Mouse (Mus musculus) small intestine, adult 2 months (tissue): ENCODE results near the gene Amotl2. TPM values are rescaled to one million over a fixed set of nuclear protein-coding genes. Genes with fewer than 3 reads are reported as not detected.

Experiments used
- H3K27ac ChIP-seq: fragments of 200-500 bp; 2 replicates; pipeline ENCODE4 v1.5.1; 2012; ENCODE audit warnings: low read depth, low read length, control low read depth, inconsistent platforms; ENCODE audit not compliant: insufficient read depth
- H3K27me3 ChIP-seq: fragments of 200-500 bp; 2 replicates; pipeline ENCODE4 v1.6.1; 2012; ENCODE audit warnings: mild to moderate bottlenecking, moderate library complexity, low read length, inconsistent platforms; ENCODE audit not compliant: control insufficient read depth, insufficient read depth
- H3K36me3 ChIP-seq: fragments of 200-500 bp; 2 replicates; pipeline ENCODE4 v1.6.1; 2012; ENCODE audit warnings: mild to moderate bottlenecking, low read length, control low read depth, inconsistent platforms; ENCODE audit not compliant: control insufficient read depth, insufficient read depth
- H3K4me1 ChIP-seq: fragments of 200-500 bp; 2 replicates; pipeline ENCODE4 v1.6.1; 2012; ENCODE audit warnings: low read length, inconsistent platforms, mixed read lengths; ENCODE audit not compliant: control insufficient read depth, insufficient read depth, insufficient read length
- H3K4me3 ChIP-seq: fragments of 200-500 bp; 2 replicates; pipeline ENCODE4 v1.5.1; 2012; ENCODE audit warnings: low read depth, mild to moderate bottlenecking, control low read depth, inconsistent platforms, low read length, moderate library complexity
- CTCF ChIP-seq: fragments of 200-500 bp; IDR thresholded peaks from 2 replicates; pipeline ENCODE4 v1.5.1; 2012; ENCODE audit warnings: low read depth, mild to moderate bottlenecking, control low read depth, inconsistent platforms, low read length, moderate library complexity, mixed read lengths; ENCODE audit not compliant: insufficient replicate concordance, insufficient read length; ENCODE audit errors: extremely low read depth
- POLR2A ChIP-seq: fragments of 200-500 bp; IDR thresholded peaks from 2 replicates; pipeline ENCODE4 v1.6.1; 2012; ENCODE audit warnings: low read depth, mild to moderate bottlenecking, control low read depth, inconsistent platforms, low read length, moderate library complexity
- WGBS: fragments of 180-500 bp; shearing (Covaris S2); methylation state at CpG from one replicate; pipeline ENCODE4 v1.1.7; 2018; 5-methylcytosine and 5-hydroxymethylcytosine counted together
- polyA plus RNA-seq: library from polyadenylated mRNA; depleted of rRNA; stranded (reverse); fragments of >200 nt; gene quantifications from 2 replicates; pipeline ENCODE4 v1.2.3, GENCODE M21; 2012; rRNA removed

Amotl2 gene
- polyA plus RNA-seq: 8.7 and 12.3 TPM in 2 replicates

GRCm38 (mm10) chr9:102716481-102717163 is at the start of gene Amotl2:
Gene Amotl2 (plus strand): TSS chr9:102716672.
- H3K36me3 ChIP-seq: peaks cover 8% of the 10 kb centered on the region; the same call in 1 of the 2 replicates
- H3K4me1 ChIP-seq: peaks cover 10% of the 10 kb centered on the region
- no peak for TF ChIP-seq POLR2A
- TF ChIP-seq CTCF: no peak
- no peaks in the 10 kb centered on the region for H3K27me3 ChIP-seq
- 29% methylated on average over 22 of the region's 22 CpGs for WGBS
- H3K4me3 ChIP-seq: peak within 1 kb of the TSS; percentile 87
- peak within 1 kb of the TSS; percentile 97 for H3K27ac ChIP-seq

GRCm38 (mm10) chr9:102668115-102668514 is 48.4 kb upstream of the Amotl2 start:
- 49% methylated on average over 6 of the region's 6 CpGs for WGBS
- peaks cover 3% of the 10 kb centered on the region; the same call in 1 of the 2 replicates for H3K4me1 ChIP-seq
- H3K4me3 ChIP-seq: no peak overlapping the region
- no peaks in the 10 kb centered on the region for H3K36me3 ChIP-seq
- H3K27me3 ChIP-seq: no peaks in the 10 kb centered on the region
- TF ChIP-seq POLR2A (no peak), CTCF (no peak)
- H3K27ac ChIP-seq: no peak overlapping the region

GRCm38 (mm10) chr9:102668906-102669305 is 47.6 kb upstream of the Amotl2 start:
- WGBS: 87% methylated on average over 12 of the region's 12 CpGs
- Histone ChIP-seq H3K27me3 (no peaks in the 10 kb centered on the region), H3K4me3 (no peak overlapping the region), H3K4me1 (peaks cover 3% of the 10 kb centered on the region; the same call in 1 of the 2 replicates), H3K36me3 (no peaks in the 10 kb centered on the region), H3K27ac (no peak overlapping the region)
- no peak for TF ChIP-seq POLR2A
- no peak for TF ChIP-seq CTCF

GRCm38 (mm10) chr9:102673381-102673780 is 43.1 kb upstream of the Amotl2 start:
- Histone ChIP-seq H3K4me1 (peaks cover 7% of the 10 kb centered on the region), H3K36me3 (no peaks in the 10 kb centered on the region), H3K4me3 (no peak overlapping the region), H3K27me3 (no peaks in the 10 kb centered on the region), H3K27ac (no peak overlapping the region)
- TF ChIP-seq CTCF: no peak
- TF ChIP-seq POLR2A: no peak
- WGBS: 81% methylated on average over 7 of the region's 7 CpGs

GRCm38 (mm10) chr9:102675922-102676321 is 40.5 kb upstream of the Amotl2 start:
- Histone ChIP-seq H3K4me1 (peaks cover 7% of the 10 kb centered on the region), H3K36me3 (no peaks in the 10 kb centered on the region), H3K4me3 (no peak overlapping the region), H3K27me3 (no peaks in the 10 kb centered on the region), H3K27ac (no peak overlapping the region)
- TF ChIP-seq POLR2A: no peak
- WGBS: 60% methylated on average over 5 of the region's 5 CpGs

GRCm38 (mm10) chr9:102681470-102681869 is 35.0 kb upstream of the Amotl2 start:
- Histone ChIP-seq H3K27ac (no peak overlapping the region), H3K4me3 (no peak overlapping the region), H3K36me3 (no peaks in the 10 kb centered on the region), H3K4me1 (peaks cover 4% of the 10 kb centered on the region), H3K27me3 (no peaks in the 10 kb centered on the region)
- 56% methylated on average over 7 of the region's 7 CpGs for WGBS
- TF ChIP-seq CTCF (no peak), POLR2A (no peak)

- TF ChIP-seq CTCF (no peak), POLR2A (no peak)
- no peak overlapping the region for H3K4me3 ChIP-seq
- H3K4me1 ChIP-seq: peaks cover 13% of the 10 kb centered on the region; the same call in 1 of the 2 replicates
- H3K27me3 ChIP-seq: peaks cover 7% of the 10 kb centered on the region; the same call in 1 of the 2 replicates
- no peaks in the 10 kb centered on the region for H3K36me3 ChIP-seq
- H3K27ac ChIP-seq: no peak overlapping the region
- WGBS: 21% methylated on average over 4 of the region's 4 CpGs
Observed at GRCm38 (mm10) chr9:102687943-102688342, 28.5 kb upstream of the Amotl2 start.

GRCm38 (mm10) chr9:102689406-102689939 is 27.0 kb upstream of the Amotl2 start:
- 7% methylated on average over 13 of the region's 13 CpGs for WGBS
- Histone ChIP-seq H3K27ac (peak overlapping the region; percentile 61; the same call in 1 of the 2 replicates), H3K36me3 (no peaks in the 10 kb centered on the region), H3K27me3 (peaks cover 7% of the 10 kb centered on the region; the same call in 1 of the 2 replicates), H3K4me3 (peak overlapping the region; percentile 65), H3K4me1 (peaks cover 15% of the 10 kb centered on the region; the same call in 1 of the 2 replicates)
- TF ChIP-seq CTCF (no peak), POLR2A (no peak)
